Mouse (Mus musculus) CH12.LX (cell line): ENCODE data around the gene Plekhm1. TPM values are rescaled to one million over a fixed set of nuclear protein-coding genes. Genes with fewer than 3 reads are reported as not detected.
A peak's percentile ranks its signal among the peaks of the same experiment; 100 is the strongest.

Source experiments
- DNase-seq: peaks from one replicate; pipeline ENCODE4 v3.0.0-alpha.2; 2013; ENCODE audit errors: extremely low read depth
- H3K27ac ChIP-seq: 2 replicates; pipeline ENCODE4 v1.5.1; 2012; ENCODE audit warnings: low read depth, mild to moderate bottlenecking, control low read depth, moderate library complexity; ENCODE audit not compliant: insufficient read depth
- H3K27me3 ChIP-seq: replicated peaks from 2 replicates; pipeline ENCODE3; 2012; ENCODE audit warnings: inconsistent platforms
- H3K36me3 ChIP-seq, 2 experiments: replicated peaks in 1 of 2; 2 replicates each; pipeline versions ENCODE3 to v1.6.1; 2012; ENCODE audit warnings: inconsistent platforms in 1 of 2, low read length in 1 of 2, mild to moderate bottlenecking in 1 of 2, mixed read lengths in 1 of 2, moderate library complexity in 1 of 2; ENCODE audit not compliant: control insufficient read depth in 1 of 2, insufficient read depth in 1 of 2
- H3K4me1 ChIP-seq, 2 experiments: 2 replicates each; pipeline ENCODE4 v1.6.1; 2012; ENCODE audit warnings: inconsistent platforms in 1 of 2, moderate library complexity in 1 of 2; ENCODE audit not compliant: insufficient read depth in 2 of 2, control insufficient read depth in 1 of 2
- H3K4me2 ChIP-seq: 2 replicates; pipeline ENCODE4 v1.6.1; 2012; ENCODE audit warnings: low read depth, mild to moderate bottlenecking, control low read depth; ENCODE audit not compliant: poor library complexity, insufficient read depth, severe bottlenecking
- H3K4me3 ChIP-seq, 3 experiments: fragments of 150-350 bp in 1 of 3; sonication (generic) in 1 of 3; replicated peaks in 1 of 3; 2 replicates each; pipeline versions ENCODE3 to v1.5.1; 2011 to 2012; ENCODE audit warnings: low read depth in 2 of 3, low read length in 2 of 3, mild to moderate bottlenecking in 2 of 3, moderate library complexity in 2 of 3, control low read depth in 1 of 3, improper control_type of control experiment in 1 of 3, inconsistent platforms in 1 of 3, mixed read lengths in 1 of 3; ENCODE audit not compliant: poor library complexity in 1 of 3
- H3K79me2 ChIP-seq: replicated peaks from 2 replicates; pipeline ENCODE4 v1.6.1; 2012; ENCODE audit warnings: mild to moderate bottlenecking, moderate library complexity; ENCODE audit not compliant: control insufficient read depth, poor library complexity, insufficient read depth, severe bottlenecking; ENCODE audit errors: extremely low read depth
- H3K9ac ChIP-seq: 2 replicates; pipeline ENCODE4 v1.6.1; 2012; ENCODE audit warnings: low read depth, mild to moderate bottlenecking, control low read depth, moderate library complexity; ENCODE audit not compliant: insufficient read depth
- H3K9me3 ChIP-seq: replicated peaks from 2 replicates; pipeline ENCODE3; 2012; ENCODE audit warnings: low read length, inconsistent platforms, mixed read lengths
- BHLHE40 ChIP-seq: IDR thresholded peaks from 2 replicates; pipeline ENCODE4 v1.6.1; 2011; ENCODE audit warnings: mild to moderate bottlenecking, low read depth, low read length, improper control_type of control experiment
- CHD2 ChIP-seq: IDR thresholded peaks from 2 replicates; pipeline ENCODE4 v1.6.1; 2011; ENCODE audit warnings: low read length, improper control_type of control experiment
- CTCF ChIP-seq, 2 experiments: IDR thresholded peaks in 1 of 2; conservative IDR thresholded peaks in 1 of 2; 2 replicates each; pipeline ENCODE4 v1.5.1; 2011 to 2012; ENCODE audit warnings: low read depth in 2 of 2, low read length in 2 of 2, improper control_type of control experiment in 1 of 2, inconsistent platforms in 1 of 2, mild to moderate bottlenecking in 1 of 2, moderate library complexity in 1 of 2
- ELF1 ChIP-seq: IDR thresholded peaks from 2 replicates; pipeline ENCODE4 v1.6.1; 2014; ENCODE audit warnings: low read depth, mild to moderate bottlenecking, inconsistent platforms, low read length, improper control_type of control experiment
- EP300 ChIP-seq: IDR thresholded peaks from 2 replicates; pipeline ENCODE4 v1.6.1; 2011; ENCODE audit warnings: low read length, improper control_type of control experiment
- GABPA ChIP-seq: IDR thresholded peaks from 2 replicates; pipeline ENCODE4 v1.6.1; 2012; ENCODE audit warnings: low read depth, low read length, improper control_type of control experiment, inconsistent platforms; ENCODE audit not compliant: insufficient replicate concordance
- HCFC1 ChIP-seq: IDR thresholded peaks from 2 replicates; pipeline ENCODE4 v1.6.1; 2012; ENCODE audit warnings: low read depth, mild to moderate bottlenecking, inconsistent platforms, low read length, improper control_type of control experiment
- IRF4 ChIP-seq: IDR thresholded peaks from 2 replicates; pipeline ENCODE4 v1.6.1; 2014; ENCODE audit warnings: low read depth, mild to moderate bottlenecking, inconsistent platforms, low read length, improper control_type of control experiment
- JUN ChIP-seq: IDR thresholded peaks from 2 replicates; pipeline ENCODE4 v1.6.1; 2011; ENCODE audit warnings: low read depth, mild to moderate bottlenecking, low read length, improper control_type of control experiment, moderate library complexity; ENCODE audit not compliant: insufficient read depth
- MAZ ChIP-seq: IDR thresholded peaks from 2 replicates; pipeline ENCODE4 v1.6.1; 2012; ENCODE audit warnings: low read depth, mild to moderate bottlenecking, inconsistent platforms, low read length, improper control_type of control experiment, moderate library complexity
- MEF2A ChIP-seq: IDR thresholded peaks from 2 replicates; pipeline ENCODE4 v1.6.1; 2014; ENCODE audit warnings: low read depth, mild to moderate bottlenecking, inconsistent platforms, low read length, improper control_type of control experiment, borderline replicate concordance
- MXI1 ChIP-seq: IDR thresholded peaks from 2 replicates; pipeline ENCODE4 v1.6.1; 2011; ENCODE audit warnings: mild to moderate bottlenecking, low read depth, low read length, improper control_type of control experiment
- MYC ChIP-seq: IDR thresholded peaks from 2 replicates; pipeline ENCODE4 v1.6.1; 2011; ENCODE audit warnings: low read depth, mild to moderate bottlenecking, improper control_type of control experiment, low read length
- NRF1 ChIP-seq: IDR thresholded peaks from 2 replicates; pipeline ENCODE4 v1.6.1; 2014; ENCODE audit warnings: low read depth, mild to moderate bottlenecking, inconsistent platforms, low read length, improper control_type of control experiment, moderate library complexity
- PAX5 ChIP-seq: IDR thresholded peaks from 2 replicates; pipeline ENCODE4 v1.6.1; 2012; ENCODE audit warnings: low read length, inconsistent platforms, mixed read lengths
- POLR2AphosphoS2 ChIP-seq: IDR thresholded peaks from 2 replicates; pipeline ENCODE4 v1.6.1; 2011; ENCODE audit warnings: low read depth, low read length, improper control_type of control experiment
- RAD21 ChIP-seq: IDR thresholded peaks from 2 replicates; pipeline ENCODE4 v1.6.1; 2011; ENCODE audit warnings: low read depth, mild to moderate bottlenecking, low read length, improper control_type of control experiment, moderate library complexity
- RCOR1 ChIP-seq: conservative IDR thresholded peaks from 2 replicates; pipeline ENCODE4 v1.6.1; 2012; ENCODE audit warnings: low read depth, mild to moderate bottlenecking, inconsistent platforms, low read length, improper control_type of control experiment
- SIN3A ChIP-seq: IDR thresholded peaks from 2 replicates; pipeline ENCODE4 v1.6.1; 2012; ENCODE audit warnings: low read length, improper control_type of control experiment, inconsistent platforms
- SMC3 ChIP-seq: IDR thresholded peaks from 2 replicates; pipeline ENCODE4 v1.6.1; 2011; ENCODE audit warnings: low read depth, low read length, improper control_type of control experiment
- TBP ChIP-seq: conservative IDR thresholded peaks from 2 replicates; pipeline ENCODE4 v1.6.1; 2011; ENCODE audit warnings: low read depth, low read length, improper control_type of control experiment
- UBTF ChIP-seq: IDR thresholded peaks from 2 replicates; pipeline ENCODE4 v1.6.1; 2012; ENCODE audit warnings: low read depth, mild to moderate bottlenecking, inconsistent platforms, low read length, improper control_type of control experiment, moderate library complexity
- ZC3H11A ChIP-seq: IDR thresholded peaks from 2 replicates; pipeline ENCODE4 v1.6.1; 2012; ENCODE audit warnings: low read depth, mild to moderate bottlenecking, inconsistent platforms, low read length, improper control_type of control experiment
- ZMIZ1 ChIP-seq: IDR thresholded peaks from 2 replicates; pipeline ENCODE4 v1.6.1; 2012; ENCODE audit warnings: low read depth, mild to moderate bottlenecking, inconsistent platforms, low read length, improper control_type of control experiment
- ZNF384 ChIP-seq: IDR thresholded peaks from 2 replicates; pipeline ENCODE4 v1.6.1; 2012; ENCODE audit warnings: low read depth, low read length, improper control_type of control experiment, inconsistent platforms
- dilution Hi-C: fragments of 300-500 bp; cut with MboI; formaldehyde crosslinking; loops from 2 replicates; pipeline ENCODE4 v1.14.3; 2020; ENCODE audit warnings: low sequenced_read_pairs; ENCODE audit not compliant: extremely low pct_unique_long_range_greater_than_20kb, extremely low pct_ligation_motif_present
- in situ Hi-C: fragments of 300-500 bp; cut with MboI; formaldehyde crosslinking; loops from 3 replicates; pipeline ENCODE4 v1.14.3; 2019; ENCODE audit warnings: low sequenced_read_pairs, low pct_ligation_motif_present, low pct_unique_long_range_greater_than_20kb, mixed read lengths
- polyA plus RNA-seq: library from polyadenylated mRNA; unstranded; fragments of >175 nt; gene quantifications from 2 replicates; pipeline ENCODE4 v1.2.1, GENCODE M21; 2012; ENCODE audit warnings: low read depth; ENCODE audit not compliant: insufficient read length
- total RNA-seq, 2 experiments: library from RNA; depleted of rRNA; stranded (reverse); fragments of 300-350 nt in 1 of 2; fragments of >200 nt in 1 of 2; gene quantifications; 2 replicates each; pipeline ENCODE4 v1.2.3; 2012 to 2014

Gene Plekhm1
- total and polyA plus RNA-seq, 3 experiments: 3.5 to 23.2 (median 5.3) TPM

DNA sequence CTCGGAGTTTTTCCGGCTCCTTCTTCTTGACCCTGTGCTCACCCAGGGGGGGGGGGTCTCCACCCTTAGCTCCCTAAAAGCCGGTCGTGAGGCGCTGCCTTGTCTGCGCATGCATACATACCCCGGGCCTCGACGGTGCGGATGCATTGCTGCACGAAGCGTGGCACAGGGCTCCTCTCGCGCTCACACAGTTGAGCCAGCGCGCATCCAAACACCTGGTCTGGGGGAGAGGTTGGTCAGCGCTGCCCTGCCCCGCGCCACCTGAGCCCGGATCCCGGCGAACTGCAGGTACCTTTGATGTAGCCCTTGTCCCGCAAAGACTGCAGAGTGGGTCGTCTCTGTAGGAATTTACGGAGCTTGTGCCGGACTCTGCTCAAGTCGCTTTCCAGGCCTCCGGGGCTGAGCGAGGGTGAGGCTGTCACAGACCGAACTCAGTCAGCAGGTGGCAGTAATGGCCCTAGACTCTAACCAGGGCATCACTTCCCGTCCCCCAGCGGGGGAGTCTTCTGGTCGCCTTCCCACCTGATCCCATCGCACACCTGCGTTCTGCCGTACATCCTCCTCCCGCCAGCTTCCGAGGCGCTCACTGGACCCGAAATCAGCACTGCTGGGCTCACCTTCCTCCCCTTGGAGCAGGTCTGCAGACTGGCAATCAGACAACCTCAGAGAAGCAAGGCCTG, 78.6 kb downstream of the Plekhm1 start:
- Histone ChIP-seq H3K4me1 (peaks cover 3 to 34% of the 10 kb centered on the region in 2 experiments; a peak in 2 of 4 replicates), H3K27ac (no peak overlapping the region), H3K27me3 (no peaks in the 10 kb centered on the region), H3K9me3 (no peaks in the 10 kb centered on the region), H3K9ac (no peak overlapping the region), H3K36me3 (peaks cover 61 to 96% of the 10 kb centered on the region in 2 experiments), H3K79me2 (no peaks in the 10 kb centered on the region), H3K4me3 (no peak overlapping the region), H3K4me2 (no peak overlapping the region)
- no peak for TF ChIP-seq POLR2AphosphoS2
- TF ChIP-seq SIN3A: no peak
- no peak for TF ChIP-seq UBTF
- TF ChIP-seq CTCF (conservative IDR thresholded peaks at IDR 0.05 in 1 of 2, IDR thresholded peaks at IDR 0.05 in 1 of 2; ENCODE audit: low read depth in 2 of 2, low read length in 2 of 2): peak in 1 of 2 experiments; percentile 70; a peak in 3 of 4 replicates
- TF ChIP-seq EP300: no peak
- TF ChIP-seq MAZ: no peak
- TF ChIP-seq MEF2A: no peak
- TF ChIP-seq CHD2: no peak
- no peak for TF ChIP-seq MXI1
- TF ChIP-seq RAD21: peak; percentile 63
- no peak for TF ChIP-seq GABPA
- TF ChIP-seq SMC3: peak; percentile 68
- no peak for TF ChIP-seq NRF1
- dilution Hi-C loops (no loop called here), in situ Hi-C loops (loop anchor here (5.0 to 10.0 kb wide), 2 partner anchors 61 to 133 kb away; no protein-coding TSS in a partner anchor)
- DNase-seq: no peak

DNA sequence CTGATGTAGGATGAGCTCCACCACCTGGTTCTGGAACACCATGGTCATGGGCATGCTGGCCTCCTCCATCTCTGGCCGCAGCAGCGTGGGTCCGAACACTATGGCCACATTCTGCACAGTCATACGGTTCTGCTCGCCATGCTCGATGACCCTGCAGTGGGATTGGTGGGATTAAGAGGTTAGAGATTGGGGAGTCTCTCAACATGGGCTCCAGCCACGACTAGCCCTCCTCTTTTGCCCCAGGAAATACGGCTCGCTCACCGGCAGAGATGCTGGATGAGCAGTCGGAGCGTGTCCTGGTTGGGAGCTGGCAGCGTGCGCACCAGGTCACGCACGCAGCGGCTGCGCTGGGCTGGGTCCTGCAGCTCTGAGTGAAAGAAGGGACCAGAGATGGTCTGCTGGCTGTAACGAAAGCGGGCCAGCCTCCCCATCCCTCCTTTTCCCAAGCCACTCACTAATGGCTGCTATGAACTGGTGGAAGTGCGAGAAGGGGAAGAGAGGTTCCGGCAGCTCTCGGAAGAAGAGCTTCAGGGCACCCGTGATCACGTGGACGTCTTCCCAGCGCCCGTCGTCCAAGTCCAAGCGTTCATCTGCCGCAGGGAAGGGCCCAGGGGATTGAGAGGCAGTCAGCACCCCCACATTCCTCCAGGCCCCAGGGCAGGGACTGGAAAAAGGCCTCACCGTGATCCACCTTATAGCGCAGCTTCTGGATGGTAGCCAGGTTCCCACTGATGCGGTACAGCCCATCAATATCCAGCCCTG, 79.4 kb downstream of the Plekhm1 start:
- in situ Hi-C loops: loop anchor here (5.0 to 10.0 kb wide), 2 partner anchors 62 to 134 kb away; no protein-coding TSS in a partner anchor
- Histone ChIP-seq H3K4me1 (peaks cover 3 to 26% of the 10 kb centered on the region in 2 experiments; a peak in 2 of 4 replicates), H3K9ac (no peak overlapping the region), H3K27ac (no peak overlapping the region), H3K9me3 (no peaks in the 10 kb centered on the region), H3K79me2 (no peaks in the 10 kb centered on the region), H3K4me3 (no peak overlapping the region), H3K4me2 (no peak overlapping the region), H3K36me3 (peaks cover 53 to 88% of the 10 kb centered on the region in 2 experiments), H3K27me3 (no peaks in the 10 kb centered on the region)
- no peak for DNase-seq
- dilution Hi-C loops: no loop called here
- TF ChIP-seq GABPA: no peak
- TF ChIP-seq TBP: no peak
- no peak for TF ChIP-seq PAX5
- no peak for TF ChIP-seq UBTF
- no peak for TF ChIP-seq MYC
- no peak for TF ChIP-seq MAZ
- no peak for TF ChIP-seq ZNF384
- TF ChIP-seq ZC3H11A: no peak
- no peak for TF ChIP-seq SMC3
- no peak for TF ChIP-seq HCFC1
- TF ChIP-seq BHLHE40: no peak
- TF ChIP-seq RCOR1: no peak
- no peak for TF ChIP-seq ELF1
- TF ChIP-seq JUN: no peak
- TF ChIP-seq POLR2AphosphoS2: no peak
- TF ChIP-seq IRF4: no peak
- no peak for TF ChIP-seq ZMIZ1
